Mouse (Mus musculus) hematopoietic stem cell, adult 5-6 weeks (primary cell): ENCODE measurements at regions not wholly inside any gene's neighbourhood (a gene's known extent, or its start where the extent isn't known, plus 50 kb on each side); places are given as distances from the start of the nearest gene placed in this dataset.

ENCODE experiments used
- ATAC-seq, 2 experiments: fragments of 125-278 bp in 1 of 2; replicated peaks in 1 of 2; 2 replicates each; pipeline ENCODE4 v1.8.0; 2016 to 2017; ENCODE audit warnings: inconsistent platforms in 2 of 2, mild to moderate bottlenecking in 2 of 2, moderate number of reproducible peaks in 2 of 2, low read depth in 1 of 2, moderate TSS enrichment in 1 of 2; ENCODE audit not compliant: low FRiP score in 2 of 2, poor library complexity in 2 of 2, severe bottlenecking in 2 of 2, insufficient read depth in 1 of 2, low TSS enrichment in 1 of 2

DNA sequence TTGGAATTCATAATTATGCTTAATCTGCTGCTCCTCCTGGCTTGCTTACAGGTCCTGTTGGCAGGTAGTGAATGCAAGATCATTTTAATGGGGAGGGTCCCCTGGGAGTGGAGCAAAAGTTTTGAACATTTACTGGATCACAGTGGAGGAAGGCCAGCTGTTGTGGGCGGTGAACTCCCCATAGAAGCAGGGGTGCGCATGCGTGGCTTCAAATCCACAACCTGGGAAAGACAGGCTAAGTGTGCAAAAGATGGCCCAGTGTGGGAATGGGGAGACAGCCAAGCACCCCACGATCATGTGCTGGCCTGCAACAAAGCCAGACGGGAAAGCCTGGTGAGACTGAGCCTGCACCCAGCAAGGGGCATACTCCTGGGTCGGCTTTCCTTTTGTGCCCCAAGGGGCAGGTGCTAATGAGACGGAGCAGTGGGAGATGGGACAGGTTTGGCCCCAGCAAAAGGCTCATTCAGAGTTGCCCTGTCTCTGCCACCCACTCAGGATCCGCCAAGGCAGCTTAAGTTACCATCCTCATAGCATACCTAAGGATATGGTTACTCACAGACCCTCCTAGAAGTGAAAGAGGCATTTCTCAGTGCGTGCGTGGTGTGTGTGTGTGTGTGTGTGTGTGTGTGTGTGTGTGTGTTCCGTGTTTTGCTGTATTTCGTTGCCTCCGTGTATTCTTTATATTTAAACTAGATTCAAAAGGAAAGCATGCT lies 412.3 kb downstream of the Epha4 start:
- ATAC-seq = no peak

DNA sequence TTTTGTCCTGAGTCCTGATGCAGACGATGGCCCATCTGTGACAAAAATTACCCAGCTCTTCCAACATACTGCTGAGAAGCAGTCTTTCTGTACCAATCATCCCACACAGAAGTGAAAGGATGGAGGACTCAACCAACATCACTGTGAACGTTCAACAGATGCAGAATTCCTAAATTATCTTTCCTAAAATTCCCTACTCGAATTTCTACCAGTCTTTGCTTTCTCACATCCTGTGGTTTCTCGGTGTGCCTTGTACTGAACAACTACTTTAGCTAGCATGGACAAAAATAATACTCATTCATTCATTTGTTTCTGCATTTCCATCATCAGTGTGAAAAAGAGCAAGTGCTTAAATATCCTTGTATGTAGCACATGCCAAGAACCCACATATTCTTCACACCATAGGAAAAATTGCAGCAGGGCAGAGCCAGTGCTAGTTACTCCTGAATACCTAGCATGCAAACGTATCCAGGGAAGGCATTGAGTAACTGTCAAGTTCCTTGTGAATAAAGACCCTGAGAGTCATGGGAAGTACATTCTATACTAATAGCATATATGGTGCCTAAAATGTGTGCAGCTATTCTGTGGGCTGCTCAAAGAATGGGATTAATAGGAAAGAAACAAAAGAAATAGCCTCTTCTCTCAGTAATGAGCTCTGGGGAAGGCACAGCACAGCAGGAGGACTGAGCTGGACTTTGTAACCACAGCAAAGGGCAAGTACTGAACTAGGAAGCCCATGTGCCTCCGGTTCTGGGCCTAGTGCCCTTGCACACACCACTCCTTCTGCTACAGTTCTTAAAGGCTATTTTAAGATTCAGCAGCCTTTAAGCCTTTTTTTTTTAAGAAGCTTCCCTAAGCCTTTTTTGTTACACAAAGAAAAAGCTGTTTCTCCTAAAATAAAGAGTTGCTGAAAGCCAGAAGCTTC lies 404.8 kb downstream of the Epha4 start:
- no peak for ATAC-seq

DNA sequence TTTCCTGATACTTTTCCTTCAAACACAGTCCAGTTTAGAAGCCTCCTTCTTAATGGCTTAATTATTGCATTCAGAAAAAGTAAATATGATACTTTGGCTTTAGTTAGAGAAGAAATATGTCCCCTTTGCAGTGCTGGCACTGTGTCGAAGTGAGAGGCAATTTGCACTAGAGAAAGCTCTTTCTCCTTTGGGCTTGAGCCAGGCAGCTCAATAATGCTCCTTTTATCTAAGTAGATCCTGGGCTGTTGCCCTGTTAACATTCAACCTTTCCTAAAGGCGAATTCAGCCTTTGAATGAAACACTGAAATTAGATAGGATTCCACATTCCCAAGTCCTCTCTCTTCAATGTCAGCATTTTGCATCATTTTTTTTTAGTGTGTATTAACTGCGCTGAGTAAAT lies 386.5 kb downstream of the Epha4 start:
- ATAC-seq = no peak

DNA sequence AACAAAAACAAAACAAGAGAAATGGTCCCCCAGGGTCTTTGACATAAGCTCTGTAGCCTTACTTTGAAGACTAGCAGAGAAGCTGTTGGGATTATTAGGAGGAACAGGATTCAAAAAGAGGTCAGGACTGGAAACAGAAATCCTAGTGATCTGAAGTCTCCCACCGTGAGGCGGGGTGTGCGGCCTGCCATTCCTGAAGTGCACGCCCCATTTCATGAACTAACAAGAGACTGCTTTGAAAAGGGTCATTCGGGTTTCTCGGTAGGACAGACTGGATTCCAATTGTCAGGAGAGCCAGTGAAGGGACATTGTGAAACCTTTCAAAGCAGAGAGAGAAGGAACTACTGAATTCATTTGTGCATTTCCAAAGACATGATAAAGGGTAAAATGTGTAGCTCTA lies 377.2 kb downstream of the Epha4 start:
- no peak for ATAC-seq

DNA sequence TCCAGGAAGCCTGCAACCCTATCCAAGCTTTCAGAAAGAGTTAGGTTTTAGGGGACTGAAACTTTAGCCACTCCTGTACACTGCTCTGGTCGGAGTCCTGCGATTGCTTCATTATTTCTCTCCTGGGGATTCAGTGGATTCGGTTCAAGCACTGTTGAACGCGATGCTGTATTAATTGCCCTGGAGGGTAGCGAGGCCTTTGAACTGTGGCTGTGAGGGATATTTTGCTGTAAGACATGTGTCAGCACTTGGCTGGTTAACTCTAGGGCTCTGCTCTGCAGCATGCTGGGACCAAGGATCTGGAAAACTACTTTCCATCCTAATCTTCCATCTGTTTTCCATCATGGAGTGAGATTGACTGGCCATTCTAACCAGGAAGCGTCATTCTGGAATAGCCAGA lies 374.0 kb downstream of the Epha4 start:
- no peak for ATAC-seq

DNA sequence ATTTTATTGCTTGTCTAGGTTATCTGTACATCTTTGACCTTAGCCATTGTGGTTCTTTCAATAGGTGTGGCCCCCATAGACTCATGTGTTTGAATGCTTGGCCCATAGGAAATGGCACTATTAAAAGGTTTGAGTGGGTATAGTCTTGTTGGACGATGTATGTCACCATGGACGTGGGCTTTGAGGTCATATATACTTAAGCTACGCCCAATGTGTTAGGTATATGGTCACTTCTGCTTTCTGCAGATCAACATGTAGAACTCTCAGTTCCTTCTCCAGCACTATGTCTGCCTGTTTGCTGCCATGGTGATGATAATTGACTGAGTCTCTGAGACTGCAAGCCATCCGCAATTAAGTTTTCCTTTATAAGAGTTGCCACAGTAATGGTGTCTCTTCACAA lies 366.8 kb downstream of the Epha4 start:
- no peak for ATAC-seq

DNA sequence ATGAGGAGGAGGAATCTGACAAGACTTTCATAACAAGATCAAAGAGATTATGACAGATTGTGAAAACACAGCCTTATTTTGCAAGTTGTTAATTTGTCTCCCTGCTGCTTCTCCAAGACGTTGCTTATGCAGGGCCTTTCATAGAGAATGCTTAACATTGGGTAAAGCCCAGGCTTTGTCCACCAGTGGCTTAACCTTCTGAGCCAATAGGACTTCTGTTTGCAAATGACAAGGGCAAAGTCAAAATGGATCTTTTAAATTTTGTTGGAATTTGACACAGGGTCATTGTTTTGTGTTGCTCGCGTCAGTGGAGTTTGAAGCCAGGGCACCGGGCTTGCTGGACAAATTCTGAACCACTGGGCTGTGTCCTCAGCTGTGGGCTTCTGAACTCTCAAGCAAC lies 346.6 kb downstream of the Epha4 start:
- ATAC-seq = no peak

DNA sequence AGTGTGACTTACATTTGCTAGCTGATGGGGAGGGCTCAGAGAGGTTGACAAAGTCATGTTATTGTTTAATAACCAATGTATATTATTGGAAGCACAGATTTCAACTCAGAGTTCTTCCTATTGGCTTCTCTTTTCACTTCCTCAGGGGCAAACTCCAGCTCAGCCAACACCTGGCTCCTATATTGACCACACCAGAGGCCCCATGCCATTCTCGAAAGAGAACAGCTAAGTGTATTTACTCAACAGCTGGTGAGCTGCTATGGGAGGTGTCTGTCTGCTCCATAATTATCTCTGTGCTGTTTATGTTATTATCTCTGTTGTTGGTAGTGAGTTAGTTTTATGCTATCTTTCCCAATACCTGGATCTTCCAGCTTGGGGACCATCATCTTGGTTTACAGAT lies 342.4 kb downstream of the Epha4 start:
- ATAC-seq = no peak

DNA sequence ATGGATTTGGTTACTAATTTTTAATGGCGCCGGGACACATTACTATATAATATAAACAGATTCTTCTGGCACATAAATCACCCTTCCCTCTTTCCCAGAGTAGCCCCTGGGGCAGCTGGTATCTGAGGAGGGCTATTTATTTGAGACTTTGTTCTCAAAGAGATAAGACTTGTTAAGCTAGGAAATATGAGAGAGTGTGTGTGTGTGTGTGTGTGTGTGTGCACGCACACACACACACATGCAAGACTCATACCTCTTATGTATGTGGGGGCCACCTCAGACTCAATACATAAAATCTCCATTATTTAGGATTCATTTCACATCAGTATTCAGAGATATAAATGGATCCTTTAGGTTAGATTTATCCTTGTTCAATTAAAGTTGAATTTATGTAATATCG lies 340.1 kb downstream of the Epha4 start:
- no peak for ATAC-seq

DNA sequence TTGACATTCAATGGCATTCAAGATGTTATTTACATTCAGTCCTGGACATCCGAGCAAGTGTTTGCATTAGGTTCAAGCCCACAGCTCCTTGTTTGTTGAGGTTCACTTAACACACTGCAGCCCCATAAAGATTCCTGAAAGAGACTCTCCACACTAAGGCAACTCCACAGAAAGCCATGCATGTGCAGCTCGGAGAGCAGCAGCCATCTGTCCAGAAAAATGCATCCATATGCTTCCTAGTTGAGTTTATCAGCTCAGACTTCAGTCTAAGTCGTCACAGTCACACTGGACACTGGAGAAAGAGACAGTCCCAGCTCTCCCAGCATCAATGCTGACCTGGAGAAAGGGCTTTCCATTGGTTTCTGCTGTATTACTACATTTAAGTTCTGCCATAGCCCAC lies 339.7 kb downstream of the Epha4 start:
- no peak for ATAC-seq

DNA sequence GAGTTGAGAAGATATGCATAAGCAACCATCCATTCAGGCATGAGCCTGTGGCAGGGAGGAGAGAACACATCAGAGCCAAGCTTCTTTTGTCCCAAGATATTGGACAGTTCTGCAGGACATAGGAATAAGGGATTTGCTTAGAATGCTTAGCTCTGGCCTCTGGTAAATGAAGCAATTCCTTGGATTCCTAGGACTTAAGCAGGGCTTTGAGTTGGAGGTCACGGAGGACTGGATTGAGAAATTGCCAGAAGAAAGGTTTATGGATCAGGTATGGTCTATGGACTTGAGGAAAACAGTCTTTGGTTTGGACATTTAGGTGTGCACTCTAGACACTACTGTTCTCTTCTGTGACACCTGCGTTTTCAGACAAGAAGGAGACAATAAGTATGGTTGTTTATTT lies 338.4 kb downstream of the Epha4 start:
- ATAC-seq = no peak

DNA sequence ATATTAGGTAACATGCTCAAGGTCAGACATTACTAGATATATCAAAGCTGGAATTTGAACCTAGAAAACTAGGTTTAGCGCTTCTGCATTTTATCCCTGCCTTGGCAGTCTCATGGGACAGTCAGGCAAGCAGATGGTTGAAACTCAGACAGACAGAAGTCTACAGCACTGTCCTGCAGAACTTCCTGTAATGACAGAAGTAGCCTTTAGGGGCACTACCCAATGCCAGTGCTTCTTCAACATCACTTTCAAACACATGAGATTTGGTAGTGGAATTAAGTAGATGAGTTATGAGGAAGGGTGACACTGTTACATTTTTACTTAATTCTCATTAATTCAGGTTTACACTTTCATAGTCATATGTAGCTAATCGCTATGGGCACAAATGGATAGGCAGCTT lies 330.9 kb downstream of the Epha4 start:
- 0 out of 4 replicates have a peak, but pooled peaks of 1 of the 2 experiments have one; percentile 42 for ATAC-seq

DNA sequence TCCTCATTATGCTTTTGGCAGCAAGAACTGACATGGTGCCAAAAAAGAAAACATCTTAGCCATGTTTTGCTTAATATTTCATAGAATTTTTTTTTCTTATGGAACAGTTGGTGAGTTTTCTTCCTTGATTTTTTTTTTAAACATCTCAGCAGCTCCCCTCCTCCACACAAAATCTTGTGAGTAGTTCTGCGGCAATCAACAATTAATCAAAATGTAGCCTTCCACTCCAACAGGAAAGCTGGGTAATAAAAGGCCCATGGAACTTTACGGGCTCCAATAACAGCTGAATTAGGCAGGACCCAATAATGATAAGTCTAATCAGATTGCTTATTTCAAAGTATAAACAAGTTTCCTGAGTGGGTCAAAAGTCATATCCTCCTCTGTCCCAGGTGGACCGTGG lies 324.7 kb downstream of the Epha4 start:
- ATAC-seq = no peak

DNA sequence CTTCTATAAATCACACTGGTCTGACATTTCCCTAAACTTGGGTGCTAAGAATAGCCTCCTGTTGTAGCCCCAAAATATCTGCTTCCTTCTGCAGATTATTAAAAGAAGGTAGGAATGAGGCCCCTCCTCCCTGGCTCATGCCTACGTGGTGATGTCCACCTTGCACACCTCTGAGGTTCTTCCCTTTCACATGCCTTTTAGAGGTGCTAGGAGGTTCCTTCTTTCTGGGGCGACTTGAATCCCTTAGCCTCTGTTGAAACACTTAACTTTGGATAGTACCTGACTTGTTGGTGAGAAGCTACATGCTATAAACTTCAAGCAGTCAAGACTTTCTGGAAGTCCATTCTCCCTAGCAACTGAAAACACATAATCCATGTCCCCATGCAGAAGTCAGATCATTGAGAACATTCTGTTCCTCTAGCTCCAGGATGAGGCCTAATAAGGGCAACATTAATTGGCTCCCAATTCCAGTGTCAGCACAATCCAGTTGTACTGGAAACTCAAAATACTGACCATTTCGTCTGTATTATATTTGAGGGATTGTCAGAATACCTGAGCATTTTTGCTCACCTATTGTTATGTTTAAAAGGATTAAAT lies 313.5 kb downstream of the Epha4 start:
- ATAC-seq = peak; percentile 7 to 42; a peak in 1 of 4 replicates

DNA sequence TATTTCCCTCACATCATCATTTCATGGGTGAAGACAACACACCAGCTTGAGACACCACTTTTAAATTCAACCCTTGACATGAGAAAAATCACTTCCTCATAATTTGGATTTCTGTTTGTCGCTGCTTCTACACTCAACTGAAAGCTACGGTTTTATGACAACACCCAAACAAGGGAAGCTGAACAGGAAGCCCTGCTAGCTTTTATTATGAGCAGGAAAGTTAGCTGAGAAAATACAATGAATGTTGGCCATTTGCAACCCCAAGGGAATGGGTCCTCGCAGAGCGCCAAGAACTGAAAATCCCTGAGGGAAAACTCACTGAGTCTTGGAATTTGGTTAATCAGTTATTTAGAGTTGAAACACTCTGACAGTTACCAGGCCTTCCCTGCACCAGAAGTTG lies 311.9 kb downstream of the Epha4 start:
- ATAC-seq = peak; percentile 72 to 75

DNA sequence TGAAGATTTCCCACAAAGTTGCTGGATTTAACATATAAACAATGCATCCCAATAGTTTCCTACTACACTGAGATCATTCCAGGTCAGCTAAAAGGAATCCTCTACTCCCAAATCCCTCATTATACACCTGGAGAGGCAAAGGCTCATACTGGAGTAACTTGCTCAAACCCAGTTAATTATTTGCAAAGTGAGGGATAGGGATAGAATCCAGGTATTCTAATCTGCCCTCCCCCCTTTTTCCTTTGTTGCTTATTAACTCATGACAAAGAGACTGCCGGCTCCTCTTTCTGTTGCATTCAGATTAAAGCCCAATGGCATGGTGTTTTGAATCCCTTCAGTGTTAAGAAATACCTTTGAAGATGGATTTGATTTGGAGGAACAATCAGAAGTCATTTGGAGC lies 308.4 kb downstream of the Epha4 start:
- ATAC-seq = no peak

DNA sequence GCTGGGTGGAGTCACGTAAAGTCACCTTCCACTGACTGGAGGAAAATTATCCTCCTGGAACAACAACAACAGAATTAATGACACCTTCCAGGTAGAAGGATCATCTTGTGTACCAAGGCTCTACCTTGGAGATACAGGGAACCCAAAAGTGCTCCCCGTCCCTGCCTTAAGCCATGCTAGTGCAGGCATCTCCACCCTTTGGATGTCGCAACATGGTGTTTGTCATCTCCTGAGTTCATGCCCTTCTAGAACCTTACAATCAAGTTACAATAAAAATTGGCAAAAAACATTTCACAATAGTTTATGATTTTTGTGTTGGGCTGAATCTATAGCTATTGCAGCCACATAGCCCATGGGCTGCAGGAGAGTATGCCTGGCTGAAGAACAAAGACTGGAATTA lies 305.5 kb downstream of the Epha4 start:
- no peak for ATAC-seq

DNA sequence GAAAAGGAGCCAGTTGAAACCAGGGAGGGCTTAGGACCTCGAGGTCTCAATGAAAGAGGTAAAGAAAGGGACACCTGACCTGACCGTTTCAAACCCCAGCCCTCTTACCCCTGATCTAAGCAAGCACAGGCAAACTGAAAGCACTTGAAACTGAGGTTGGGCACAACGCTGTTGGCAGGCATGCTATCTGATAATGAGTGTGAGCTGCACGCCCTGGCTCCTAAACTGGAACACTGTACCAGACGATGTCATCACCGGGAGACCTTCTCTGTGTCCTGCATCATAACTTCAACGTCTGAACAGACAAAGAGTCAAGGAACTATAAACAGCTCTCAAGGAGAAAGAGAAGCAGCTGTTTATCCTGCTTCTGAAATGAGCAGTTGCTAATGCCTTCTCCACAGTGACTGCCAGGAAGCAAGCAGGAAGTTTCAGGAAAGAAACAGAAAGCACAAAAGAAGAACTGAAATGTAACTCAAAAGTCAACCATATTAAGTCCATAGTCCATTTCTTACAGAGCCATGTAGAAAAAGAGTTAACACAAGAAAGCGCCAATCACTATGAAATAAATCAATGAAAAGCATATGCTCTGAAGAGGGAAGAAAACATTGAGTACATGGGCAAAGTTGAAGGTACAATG lies 301.3 kb downstream of the Epha4 start:
- peak; percentile 78 to 81 for ATAC-seq
